Mouse (Mus musculus): ENCODE measurements around the gene Tmem52b. TPM values are rescaled to one million over a fixed set of nuclear protein-coding genes. Genes with fewer than 3 reads are reported as not detected.

Tmem52b gene
- polyA plus RNA-seq, 1 experiment from 2014 or later: not detected

GRCm38 (mm10) chr6:129534627-129535190, 22.4 kb downstream of the Tmem52b start:
- Histone ChIP-seq H3K4me1 (ENCODE audit: control insufficient read depth, insufficient read depth, low read length) (peaks cover 9% of the 10 kb centered on the region), H3K4me2 (ENCODE audit: low read depth, low read length) (peak overlapping the region; percentile 82), H3K4me3 (ENCODE audit: low read depth, low read length) (peak overlapping the region; percentile 85), H3K27me3 (replicated peaks; ENCODE audit: control insufficient read depth, insufficient read depth, low read length) (no peaks in the 10 kb centered on the region), H3K9me3 (ENCODE audit: control insufficient read depth, low read length) (no peaks in the 10 kb centered on the region), H3K9ac (ENCODE audit: low read depth, low read length) (peak overlapping the region; percentile 83; the same call in 1 of the 2 replicates), H3K36me3 (ENCODE audit: control insufficient read depth, insufficient read depth, low read length) (peaks cover 22% of the 10 kb centered on the region), H3K27ac (replicated peaks; ENCODE audit: low read depth, low read length) (no peak overlapping the region)
- ATAC-seq (ENCODE audit: low read depth) (no peak), DNase-seq (ENCODE audit: low spot score) (no peak)
- 45% methylated on average over 4 of the region's 4 CpGs for WGBS

- Histone ChIP-seq H3K27ac (replicated peaks; ENCODE audit: low read depth, low read length) (no peak overlapping the region), H3K4me3 (ENCODE audit: low read depth, low read length) (no peak overlapping the region), H3K36me3 (ENCODE audit: control insufficient read depth, insufficient read depth, low read length) (peaks cover 32% of the 10 kb centered on the region), H3K27me3 (replicated peaks; ENCODE audit: control insufficient read depth, insufficient read depth, low read length) (no peaks in the 10 kb centered on the region), H3K9me3 (ENCODE audit: control insufficient read depth, low read length) (no peaks in the 10 kb centered on the region), H3K9ac (ENCODE audit: low read depth, low read length) (no peak overlapping the region), H3K4me1 (ENCODE audit: control insufficient read depth, insufficient read depth, low read length) (peaks cover 9% of the 10 kb centered on the region), H3K4me2 (ENCODE audit: low read depth, low read length) (no peak overlapping the region)
- DNase-seq (ENCODE audit: low spot score) (no peak), ATAC-seq (ENCODE audit: low read depth) (no peak)
- WGBS: 75% methylated on average over 4 of the region's 4 CpGs
Measured at GRCm38 (mm10) chr6:129535723-129536122, 23.4 kb downstream of the Tmem52b start.

GRCm38 (mm10) chr6:129538555-129538954, 26.2 kb downstream of the Tmem52b start:
- Histone ChIP-seq H3K36me3 (ENCODE audit: control insufficient read depth, insufficient read depth, low read length) (peaks cover 46% of the 10 kb centered on the region), H3K27ac (replicated peaks; ENCODE audit: low read depth, low read length) (no peak overlapping the region), H3K4me1 (ENCODE audit: control insufficient read depth, insufficient read depth, low read length) (peaks cover 6% of the 10 kb centered on the region; the same call in 1 of the 2 replicates), H3K4me3 (ENCODE audit: low read depth, low read length) (no peak overlapping the region), H3K9me3 (ENCODE audit: control insufficient read depth, low read length) (no peaks in the 10 kb centered on the region), H3K4me2 (ENCODE audit: low read depth, low read length) (no peak overlapping the region), H3K9ac (ENCODE audit: low read depth, low read length) (no peak overlapping the region), H3K27me3 (replicated peaks; ENCODE audit: control insufficient read depth, insufficient read depth, low read length) (no peaks in the 10 kb centered on the region)
- 85% methylated on average over 6 of the region's 6 CpGs for WGBS
- DNase-seq (ENCODE audit: low spot score): no peak
- peak; percentile 79; the same call in 1 of the 2 replicates for ATAC-seq (ENCODE audit: low read depth)

- WGBS: 77% methylated on average over 9 of the region's 9 CpGs
- Histone ChIP-seq H3K4me2 (ENCODE audit: low read depth, low read length) (no peak overlapping the region), H3K4me1 (ENCODE audit: control insufficient read depth, insufficient read depth, low read length) (no peaks in the 10 kb centered on the region), H3K27ac (replicated peaks; ENCODE audit: low read depth, low read length) (no peak overlapping the region), H3K36me3 (ENCODE audit: control insufficient read depth, insufficient read depth, low read length) (peaks cover 46% of the 10 kb centered on the region), H3K27me3 (replicated peaks; ENCODE audit: control insufficient read depth, insufficient read depth, low read length) (no peaks in the 10 kb centered on the region), H3K4me3 (ENCODE audit: low read depth, low read length) (no peak overlapping the region), H3K9ac (ENCODE audit: low read depth, low read length) (no peak overlapping the region), H3K9me3 (ENCODE audit: control insufficient read depth, low read length) (no peaks in the 10 kb centered on the region)
- DNase-seq (ENCODE audit: low spot score) (no peak), ATAC-seq (ENCODE audit: low read depth) (no peak)
Measured at GRCm38 (mm10) chr6:129541931-129542330, 29.6 kb downstream of the Tmem52b start.

GRCm38 (mm10) chr6:129542540-129542939, 30.2 kb downstream of the Tmem52b start:
- Histone ChIP-seq H3K9ac (ENCODE audit: low read depth, low read length) (no peak overlapping the region), H3K27ac (replicated peaks; ENCODE audit: low read depth, low read length) (no peak overlapping the region), H3K9me3 (ENCODE audit: control insufficient read depth, low read length) (no peaks in the 10 kb centered on the region), H3K4me3 (ENCODE audit: low read depth, low read length) (no peak overlapping the region), H3K36me3 (ENCODE audit: control insufficient read depth, insufficient read depth, low read length) (peaks cover 44% of the 10 kb centered on the region), H3K27me3 (replicated peaks; ENCODE audit: control insufficient read depth, insufficient read depth, low read length) (no peaks in the 10 kb centered on the region), H3K4me2 (ENCODE audit: low read depth, low read length) (no peak overlapping the region), H3K4me1 (ENCODE audit: control insufficient read depth, insufficient read depth, low read length) (no peaks in the 10 kb centered on the region)
- ATAC-seq (ENCODE audit: low read depth) (no peak), DNase-seq (ENCODE audit: low spot score) (no peak)
- 91% methylated on average over 3 of the region's 3 CpGs for whole genome bisulfite sequencing

GRCm38 (mm10) chr6:129543709-129544606, 31.6 kb downstream of the Tmem52b start:
- peaks cover 32% of the 10 kb centered on the region for H3K36me3 ChIP-seq (ENCODE audit: control insufficient read depth, insufficient read depth, low read length)
- no peaks in the 10 kb centered on the region for H3K4me1 ChIP-seq (ENCODE audit: control insufficient read depth, insufficient read depth, low read length)
- H3K9me3 ChIP-seq (ENCODE audit: control insufficient read depth, low read length): no peaks in the 10 kb centered on the region
- H3K27me3 ChIP-seq (replicated peaks; ENCODE audit: control insufficient read depth, insufficient read depth, low read length): no peaks in the 10 kb centered on the region
- H3K9ac ChIP-seq (ENCODE audit: low read depth, low read length): no peak overlapping the region
- 63% methylated on average over 6 of the region's 6 CpGs for WGBS
- DNase-seq (ENCODE audit: low spot score) (peak; percentile 72), ATAC-seq (ENCODE audit: low read depth) (peak; percentile 83)
- no peak overlapping the region for H3K4me2 ChIP-seq (ENCODE audit: low read depth, low read length)
- no peak overlapping the region for H3K27ac ChIP-seq (replicated peaks; ENCODE audit: low read depth, low read length)
- no peak overlapping the region for H3K4me3 ChIP-seq (ENCODE audit: low read depth, low read length)

- Histone ChIP-seq H3K27me3 (replicated peaks; ENCODE audit: control insufficient read depth, insufficient read depth, low read length) (no peaks in the 10 kb centered on the region), H3K4me3 (ENCODE audit: low read depth, low read length) (no peak overlapping the region), H3K9me3 (ENCODE audit: control insufficient read depth, low read length) (no peaks in the 10 kb centered on the region), H3K4me2 (ENCODE audit: low read depth, low read length) (no peak overlapping the region), H3K36me3 (ENCODE audit: control insufficient read depth, insufficient read depth, low read length) (no peaks in the 10 kb centered on the region; the same call in 1 of the 2 replicates), H3K9ac (ENCODE audit: low read depth, low read length) (no peak overlapping the region), H3K27ac (replicated peaks; ENCODE audit: low read depth, low read length) (no peak overlapping the region), H3K4me1 (ENCODE audit: control insufficient read depth, insufficient read depth, low read length) (no peaks in the 10 kb centered on the region)
- no peak for ATAC-seq (ENCODE audit: low read depth)
- 86% methylated on average over 2 of the region's 2 CpGs for WGBS
- DNase-seq (ENCODE audit: low spot score): no peak
Measured at GRCm38 (mm10) chr6:129547277-129547676, 34.9 kb downstream of the Tmem52b start.

GRCm38 (mm10) chr6:129548009-129548408, 35.7 kb downstream of the Tmem52b start:
- H3K4me2 ChIP-seq (ENCODE audit: low read depth, low read length): no peak overlapping the region
- H3K9me3 ChIP-seq (ENCODE audit: control insufficient read depth, low read length): no peaks in the 10 kb centered on the region
- no peaks in the 10 kb centered on the region for H3K36me3 ChIP-seq (ENCODE audit: control insufficient read depth, insufficient read depth, low read length)
- no peaks in the 10 kb centered on the region for H3K27me3 ChIP-seq (replicated peaks; ENCODE audit: control insufficient read depth, insufficient read depth, low read length)
- H3K9ac ChIP-seq (ENCODE audit: low read depth, low read length): no peak overlapping the region
- no peaks in the 10 kb centered on the region for H3K4me1 ChIP-seq (ENCODE audit: control insufficient read depth, insufficient read depth, low read length)
- H3K27ac ChIP-seq (replicated peaks; ENCODE audit: low read depth, low read length): no peak overlapping the region
- no peak overlapping the region for H3K4me3 ChIP-seq (ENCODE audit: low read depth, low read length)
- ATAC-seq (ENCODE audit: low read depth): no peak
- WGBS: 72% methylated on average over 3 of the region's 3 CpGs
- no peak for DNase-seq (ENCODE audit: low spot score)
